In genomic region chr2:30474039-30474438, GRCm38 (mm10) we compare ENCODE assay signal across 8 mouse cellular contexts. TPM values are rescaled to one million over a fixed set of nuclear protein-coding genes. Genes with fewer than 3 reads are reported as not detected.
DNase-seq lines count a peak whose midpoint lies in the region; ATAC-seq and TF ChIP-seq lines count a peak whose summit lies in the region.

TSS of gene Ier5l (minus strand) at chr2:30474219.

- H3K27ac ChIP-seq in hindbrain, postnatal 0 days = peak within 1 kb of the TSS; percentile 88
- peak within 1 kb of the TSS; percentile 98 for H3K27ac ChIP-seq in left cerebral cortex, adult 2 months

- H3K4me1 ChIP-seq in hindbrain, postnatal 0 days (ENCODE audit: insufficient read depth, low read length) = peaks cover 14% of the 10 kb centered on the region

- peak within 1 kb of the TSS; percentile 77 for H3K4me2 ChIP-seq in hindbrain, postnatal 0 days (ENCODE audit: low read depth, low read length)

- no peaks in the 10 kb centered on the region for H3K9me3 ChIP-seq in hindbrain, postnatal 0 days (ENCODE audit: low read length)

- peak within 1 kb of the TSS; percentile 80 for H3K4me3 ChIP-seq in hindbrain, postnatal 0 days (ENCODE audit: low read length)
- H3K4me3 ChIP-seq in left cerebral cortex, adult 2 months = peak within 1 kb of the TSS; percentile 83

- no peak for TF ChIP-seq CTCF in hindbrain, postnatal 0 days (IDR thresholded peaks at IDR 0.05; ENCODE audit: low read depth)
- TF ChIP-seq CTCF in left cerebral cortex, adult 2 months (IDR thresholded peaks at IDR 0.05) = no peak; the same call in 1 of the 2 replicates

- peak within 1 kb of the TSS; percentile 91 for H3K9ac ChIP-seq in hindbrain, postnatal 0 days (replicated peaks; ENCODE audit: low read length)

- DNase-seq in WW6 (ENCODE audit: low read depth, low spot score) = peak; percentile 85
- DNase-seq in cerebellum, postnatal 4 days (ENCODE audit: low spot score in 2 of 2) = peak; percentile 93 to 96
- DNase-seq in gastrocnemius, adult 8-10 months (ENCODE audit: low spot score in 2 of 2) = peak; percentile 93 to 94
- peak; percentile 97 for DNase-seq in hindbrain, postnatal 0 days (ENCODE audit: low spot score)
- peak; percentile 95 to 96 for DNase-seq in left cerebral cortex, adult 2 months (ENCODE audit: extremely low spot score in 1 of 2, low spot score in 2 of 2)
- DNase-seq in lung, postnatal 4 days = peak; percentile 97
- peak; percentile 98 for DNase-seq in retina, postnatal 1 day
- DNase-seq in urinary bladder, adult 18-20 months (ENCODE audit: low spot score in 2 of 2) = peak; percentile 94 to 95

- H3K27me3 ChIP-seq in hindbrain, postnatal 0 days (ENCODE audit: insufficient read depth, low read length) = no peaks in the 10 kb centered on the region

- intact Hi-C loops in left cerebral cortex, adult 2 months (cut with DNase I) = loop anchor here (5.0 kb wide), 2 partner anchors 138 to 298 kb away; no protein-coding TSS in a partner anchor

- H3K36me3 ChIP-seq in hindbrain, postnatal 0 days (ENCODE audit: insufficient read depth, low read length) = no peaks in the 10 kb centered on the region

- WGBS in hindbrain, postnatal 0 days = under 1% methylated on average over 30 of the region's 37 CpGs

- peak; percentile 92 for ATAC-seq in hindbrain, postnatal 0 days

RNA-seq across cellular contexts. Expression of gene Ier5l, which starts in this region (rescaled TPM):
- 1 to 10 TPM in 3 of 4 experiments, under 1 TPM in 1; 0.96 to 1.7 (median 1.4) TPM for total RNA-seq in gastrocnemius, adult 8-10 months (2022)
- total RNA-seq in hindbrain, postnatal 0 days (2014; rRNA removed) = 26.5 and 30.2 TPM in 2 replicates
- 2.4 and 2.8 TPM in 2 replicates for polyA plus RNA-seq in hindbrain, postnatal 0 days (2015; fragmentation: Nextera tagmentation; extraction: Ambion mirVana)
- 10 to 100 TPM; 20.9 to 25.3 TPM for total RNA-seq in left cerebral cortex, adult 2 months (2021)

Comparison
In these comparisons a context has a peak if more than half of its experiments do, and no peak if none do; other contexts are left out.
1. Peak in every context shown above with its lines: DNase-seq, ATAC-seq, H3K4me3 ChIP-seq and H3K27ac ChIP-seq.
2. RNA of gene Ier5l (total RNA-seq): 26.5 to 30.2 TPM in hindbrain, postnatal 0 days and 20.9 to 25.3 TPM in left cerebral cortex, adult 2 months; 0.96 to 1.7 TPM in gastrocnemius, adult 8-10 months; every median in the first group is over 4 times any median in the second.